Mouse (Mus musculus): ENCODE data around the gene Trmt13.
"Not testable (repeated sequence)": the region's sequence is repeated elsewhere in the genome, so short reads cannot be mapped to it uniquely, and the experiment has no call there.

The Trmt13 gene

GRCm38 (mm10) chr3:116614295-116614892 lies at the start of gene Trmt13:
Gene Trmt13, minus strand, starts transcription at chr3:116614587.
- no peak for DNase-seq

- DNase-seq: peak; percentile 98
These were observed 48.1 kb upstream of the Trmt13 start, which contains the start of gene Mfsd14a for GRCm38 (mm10) chr3:116662463-116662863. Gene Mfsd14a, minus strand, starts transcription at chr3:116662677.

GRCm38 (mm10) chr3:116661870-116662414 lies 47.6 kb upstream of the Trmt13 start:
- peak; percentile 36 for DNase-seq

- DNase-seq: no peak
These were observed 47.0 kb upstream of the Trmt13 start for GRCm38 (mm10) chr3:116661288-116661869.

- DNase-seq: no peak
These were observed 45.6 kb upstream of the Trmt13 start for GRCm38 (mm10) chr3:116659856-116660430.

- no peak for DNase-seq
These were observed 44.7 kb upstream of the Trmt13 start for GRCm38 (mm10) chr3:116658928-116659565.

- DNase-seq: no peak
These were observed 42.0 kb upstream of the Trmt13 start for GRCm38 (mm10) chr3:116656184-116656965.

GRCm38 (mm10) chr3:116654051-116654450 lies 39.7 kb upstream of the Trmt13 start:
- DNase-seq: not testable (repeated sequence)

- DNase-seq: no peak
These were observed 39.0 kb upstream of the Trmt13 start for GRCm38 (mm10) chr3:116653278-116653945.

GRCm38 (mm10) chr3:116652033-116652446 lies 37.7 kb upstream of the Trmt13 start:
- no peak for DNase-seq

GRCm38 (mm10) chr3:116650698-116651097 lies 36.3 kb upstream of the Trmt13 start:
- DNase-seq: no peak

GRCm38 (mm10) chr3:116648805-116649204 lies 34.4 kb upstream of the Trmt13 start:
- DNase-seq: no peak

GRCm38 (mm10) chr3:116646387-116646786 lies 32.0 kb upstream of the Trmt13 start:
- no peak for DNase-seq

GRCm38 (mm10) chr3:116642373-116642772 lies 28.0 kb upstream of the Trmt13 start:
- DNase-seq: no peak

- DNase-seq: no peak
These were observed 27.5 kb upstream of the Trmt13 start for GRCm38 (mm10) chr3:116641811-116642371.

- DNase-seq: no peak
These were observed 25.6 kb upstream of the Trmt13 start for GRCm38 (mm10) chr3:116640024-116640423.

- DNase-seq: no peak
These were observed 24.2 kb upstream of the Trmt13 start for GRCm38 (mm10) chr3:116638572-116638971.

GRCm38 (mm10) chr3:116637693-116638476 lies 23.5 kb upstream of the Trmt13 start:
- DNase-seq: no peak

GRCm38 (mm10) chr3:116635799-116636198 lies 21.4 kb upstream of the Trmt13 start:
- no peak for DNase-seq

- no peak for DNase-seq
These were observed 20.5 kb upstream of the Trmt13 start for GRCm38 (mm10) chr3:116634853-116635252.

GRCm38 (mm10) chr3:116634091-116634490 lies 19.7 kb upstream of the Trmt13 start:
- no peak for DNase-seq
